Comparison of ENCODE assay signal across 9 mouse cellular contexts in the genomic region with DNA sequence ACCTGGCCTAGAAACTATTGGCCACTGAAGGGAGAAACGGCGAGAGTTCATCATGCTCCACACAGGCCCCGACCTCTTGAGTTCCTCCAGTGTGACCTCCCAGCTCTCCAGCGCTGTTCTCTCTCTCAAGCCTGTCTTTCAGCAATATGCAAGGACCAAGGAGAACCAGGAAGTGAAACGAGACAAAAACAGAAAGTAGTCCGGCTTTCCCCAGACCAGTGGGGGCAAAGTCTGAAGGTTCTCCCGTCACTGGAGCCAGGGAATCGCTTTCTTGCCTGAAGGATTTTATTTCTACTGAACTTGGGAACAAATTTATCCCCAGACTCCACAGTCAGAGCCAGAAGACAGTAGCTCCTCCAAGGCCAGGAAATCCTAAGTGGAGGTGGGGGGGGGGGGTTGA. TPM values are rescaled to one million over a fixed set of nuclear protein-coding genes. Genes with fewer than 3 reads are reported as not detected.
DNase-seq lines count a peak whose midpoint lies in the region; ATAC-seq and TF ChIP-seq lines count a peak whose summit lies in the region.
"Had no signal": no experiment of that assay in that cellular context is flagged by ENCODE, and none has a peak within 500 bp of the region (broad histone marks: within the 10 kb centered on the region; RNA-seq: fewer than 3 reads in every experiment).

No protein-coding gene starts in this region.

- no peaks in the 10 kb centered on the region for H3K36me3 ChIP-seq in heart, embryonic 16.5 days (ENCODE audit: control insufficient read depth, insufficient read depth)
- no peaks in the 10 kb centered on the region for H3K36me3 ChIP-seq in kidney, embryonic 16.5 days (ENCODE audit: insufficient read depth, low read length)
- H3K36me3 ChIP-seq in macrophage (ENCODE audit: inconsistent target), result no peaks in the 10 kb centered on the region
- H3K36me3 ChIP-seq: neural tube, embryonic 13.5 days had no signal

- no peaks in the 10 kb centered on the region for H3K9me3 ChIP-seq in heart, embryonic 16.5 days (replicated peaks; ENCODE audit: control insufficient read depth, low read length)
- H3K9me3 ChIP-seq in kidney, embryonic 16.5 days (ENCODE audit: low read length), result no peaks in the 10 kb centered on the region
- H3K9me3 ChIP-seq: neural tube, embryonic 13.5 days had no signal

- H3K4me3 ChIP-seq in heart, embryonic 16.5 days (ENCODE audit: low read length), result no peak overlapping the region
- peak overlapping the region; percentile 71 for H3K4me3 ChIP-seq in bone marrow macrophage, adult 2 months (ENCODE audit: insufficient read depth, low read length)
- H3K4me3 ChIP-seq in kidney, embryonic 16.5 days (ENCODE audit: low read length), result no peak overlapping the region
- H3K4me3 ChIP-seq in macrophage (ENCODE audit: inconsistent target), result peak overlapping the region; percentile 50
- no peak overlapping the region for H3K4me3 ChIP-seq in left cerebral cortex, adult 2 months

- no peaks in the 10 kb centered on the region for H3K27me3 ChIP-seq in heart, embryonic 16.5 days (ENCODE audit: control insufficient read depth, insufficient read depth, low read length)
- no peaks in the 10 kb centered on the region for H3K27me3 ChIP-seq in kidney, embryonic 16.5 days (ENCODE audit: insufficient read depth, low read length)
- H3K27me3 ChIP-seq: neural tube, embryonic 13.5 days had no signal

- H3K27ac ChIP-seq in heart, embryonic 16.5 days (ENCODE audit: low read length), result peak overlapping the region; percentile 43
- H3K27ac ChIP-seq in bone marrow macrophage, adult 2 months (ENCODE audit: insufficient read depth, low read depth, low read length), result peak overlapping the region; percentile 88
- peak overlapping the region; percentile 60 for H3K27ac ChIP-seq in kidney, embryonic 16.5 days (ENCODE audit: low read length)
- H3K27ac ChIP-seq in macrophage, result peak overlapping the region; percentile 76
- no peak overlapping the region for H3K27ac ChIP-seq in left cerebral cortex, adult 2 months
- H3K27ac ChIP-seq: neural tube, embryonic 13.5 days had no signal

- 72% methylated on average over 8 of the region's 8 CpGs for WGBS in heart, embryonic 16.5 days
- 67% methylated on average over 8 of the region's 8 CpGs for WGBS in kidney, embryonic 16.5 days
- WGBS in macrophage (ENCODE audit: missing documents), result 28% methylated on average over 8 of the region's 8 CpGs

- DNase-seq in heart, postnatal 25 days (ENCODE audit: low spot score), result no peak
- DNase-seq in B cell, adult 2 months, result no peak
- DNase-seq in left cerebral cortex, adult 2 months (ENCODE audit: extremely low spot score in 1 of 2, low spot score in 2 of 2), result no peak
- DNase-seq in ovary, postnatal 36 days (ENCODE audit: low spot score), result no peak

- no peak for TF ChIP-seq CTCF in bone marrow macrophage, adult 2 months (IDR thresholded peaks at IDR 0.05; ENCODE audit: low read depth, low read length)
- TF ChIP-seq CTCF in left cerebral cortex, adult 2 months (IDR thresholded peaks at IDR 0.05), result no peak

- H3K4me2 ChIP-seq in heart, embryonic 16.5 days (ENCODE audit: low read depth, low read length), result no peak overlapping the region
- no peak overlapping the region for H3K4me2 ChIP-seq in kidney, embryonic 16.5 days (replicated peaks; ENCODE audit: low read depth, low read length)

- no peak for ATAC-seq in heart, embryonic 16.5 days (replicated peaks; ENCODE audit: extremely low read depth, insufficient read depth, low FRiP score)
- no peak for ATAC-seq in kidney, embryonic 16.5 days (ENCODE audit: low FRiP score, low TSS enrichment)

- H3K79me2 ChIP-seq in macrophage (ENCODE audit: inconsistent target), result no peaks in the 10 kb centered on the region

- intact Hi-C loops in heart, postnatal 25 days (cut with DNase I), result loop anchor here (2.0 kb wide), 1 partner anchor 26 kb away; no protein-coding TSS in a partner anchor
- intact Hi-C loops in left cerebral cortex, adult 2 months (cut with DNase I), result loop anchor here (1.0 kb wide), 1 partner anchor 30 kb away; a partner anchor contains a TSS

- peaks cover 73% of the 10 kb centered on the region for H3K4me1 ChIP-seq in heart, embryonic 16.5 days (ENCODE audit: control insufficient read depth, insufficient read depth, low read length)
- peaks cover 34% of the 10 kb centered on the region for H3K4me1 ChIP-seq in bone marrow macrophage, adult 2 months (ENCODE audit: control insufficient read depth, insufficient read depth, low read length)
- peaks cover 75% of the 10 kb centered on the region for H3K4me1 ChIP-seq in kidney, embryonic 16.5 days (ENCODE audit: insufficient read depth, low read length)

- H3K9ac ChIP-seq in heart, embryonic 16.5 days (ENCODE audit: low read length), result 0 out of 2 replicates have a peak overlapping the region, but pooled peaks have one; percentile 12
- H3K9ac ChIP-seq in kidney, embryonic 16.5 days (replicated peaks; ENCODE audit: low read length), result no peak overlapping the region

- TF ChIP-seq POLR2A in bone marrow macrophage, adult 2 months (IDR thresholded peaks at IDR 0.05; ENCODE audit: borderline replicate concordance, low read depth, low read length), result no peak

RNA-seq across cellular contexts. Expression of a gene that starts 16.5 kb away (rescaled TPM):
- polyA plus RNA-seq in heart, embryonic 16.5 days (2015; fragmentation: Nextera tagmentation; extraction: Ambion mirVana), result 14.7 and 20.5 TPM in 2 replicates
- total RNA-seq in heart, postnatal 25 days (2021), result 10 to 100 TPM; 23.2 to 31.5 TPM
- polyA plus RNA-seq in bone marrow macrophage, adult 2 months (2012; ENCODE audit: insufficient read depth, insufficient read length, missing spikeins), result 26.6 and 29.8 TPM in 2 replicates
- polyA plus RNA-seq in kidney, embryonic 16.5 days (2015; fragmentation: Nextera tagmentation; extraction: Ambion mirVana), result 20.6 and 24.4 TPM in 2 replicates
- total RNA-seq in macrophage (2018; cell fraction: chromatin; rRNA removed), result 10 to 100 TPM in 3 of 26 experiments, 1 to 10 TPM in 22, under 1 TPM in 1; 0.45 to 21.0 (median 6.3) TPM
- total RNA-seq in macrophage (2018; cell fraction: cytosol; rRNA removed), result 10 to 100 TPM in 18 of 26 experiments, 1 to 10 TPM in 8; 6.5 to 17.7 (median 11.1) TPM
- 10 to 100 TPM in 19 of 26 experiments, 1 to 10 TPM in 7; 2.4 to 34.0 (median 11.2) TPM for total RNA-seq in macrophage (2018; cell fraction: nucleus; rRNA removed)
- polyA plus RNA-seq in macrophage (2018), result 8.7 to 12.6 TPM (median 11.5 TPM) in 3 replicates
- total RNA-seq in left cerebral cortex, adult 2 months (2021), result 10 to 100 TPM; 13.8 to 15.1 TPM

RNA-seq across cellular contexts. Expression of a gene that starts 29.1 kb away (rescaled TPM):
- polyA plus RNA-seq in heart, embryonic 16.5 days (2015; fragmentation: Nextera tagmentation; extraction: Ambion mirVana), result 7.1 and 8.0 TPM in 2 replicates
- total RNA-seq in heart, postnatal 25 days (2021), result 10 to 100 TPM; 11.7 to 14.5 TPM
- polyA plus RNA-seq in bone marrow macrophage, adult 2 months (2012; ENCODE audit: insufficient read depth, insufficient read length, missing spikeins), result 20.2 and 22.3 TPM in 2 replicates
- polyA plus RNA-seq in kidney, embryonic 16.5 days (2015; fragmentation: Nextera tagmentation; extraction: Ambion mirVana), result 7.4 and 8.8 TPM in 2 replicates
- 10 to 100 TPM in 17 of 26 experiments, 1 to 10 TPM in 9; 3.9 to 30.0 (median 13.3) TPM for total RNA-seq in macrophage (2018; cell fraction: chromatin; rRNA removed)
- total RNA-seq in macrophage (2018; cell fraction: cytosol; rRNA removed), result 10 to 100 TPM in 24 of 26 experiments, 1 to 10 TPM in 2; 8.4 to 19.8 (median 14.9) TPM
- 10 to 100 TPM; 12.9 to 36.2 (median 21.7) TPM for total RNA-seq in macrophage (2018; cell fraction: nucleus; rRNA removed)
- 13.7 to 15.7 TPM (median 14.6 TPM) in 3 replicates for polyA plus RNA-seq in macrophage (2018)
- total RNA-seq in left cerebral cortex, adult 2 months (2021), result 100 to 1,000 TPM; 102 to 114 TPM

RNA-seq across cellular contexts. Expression of a gene that starts 29.2 kb away (rescaled TPM):
- polyA plus RNA-seq in heart, embryonic 16.5 days (2015; fragmentation: Nextera tagmentation; extraction: Ambion mirVana), result not detected in 2 replicates
- not detected for total RNA-seq in heart, postnatal 25 days (2021)
- polyA plus RNA-seq in bone marrow macrophage, adult 2 months (2012; ENCODE audit: insufficient read depth, insufficient read length, missing spikeins), result not detected in 2 replicates
- not detected in 2 replicates for polyA plus RNA-seq in kidney, embryonic 16.5 days (2015; fragmentation: Nextera tagmentation; extraction: Ambion mirVana)
- total RNA-seq in macrophage (2018; cell fraction: chromatin; rRNA removed), result not detected
- not detected for total RNA-seq in macrophage (2018; cell fraction: cytosol; rRNA removed)
- not detected for total RNA-seq in macrophage (2018; cell fraction: nucleus; rRNA removed)
- not detected in 3 replicates for polyA plus RNA-seq in macrophage (2018)
- total RNA-seq in left cerebral cortex, adult 2 months (2021), result not detected
- polyA plus RNA-seq: neural tube, embryonic 13.5 days had no signal

Comparison
In these comparisons a context has a peak if more than half of its experiments do, and no peak if none do; other contexts are left out.
1. H3K4me3 ChIP-seq: peak in bone marrow macrophage, adult 2 months (single experiment) and macrophage (single experiment); none in heart, embryonic 16.5 days (single experiment), kidney, embryonic 16.5 days (single experiment) and left cerebral cortex, adult 2 months (single experiment).